Mouse (Mus musculus) brain, embryonic 18.5 days (tissue): ENCODE results near the gene Nr1h5.

ENCODE experiments used
- DNase-seq: peaks from one replicate; pipeline ENCODE4 v3.0.0-alpha.2; 2012; ENCODE audit warnings: low read depth, low spot score

Gene Nr1h5

GRCm38 (mm10) chr3:102964033-102964432, at the start of gene Nr1h5:
TSS of gene Nr1h5 (minus strand) at chr3:102964133.
- no peak for DNase-seq

- no peak for DNase-seq
Measured at GRCm38 (mm10) chr3:103001595-103001994, 37.7 kb upstream of the Nr1h5 start.

GRCm38 (mm10) chr3:102997591-102997990, 33.7 kb upstream of the Nr1h5 start:
- no peak for DNase-seq

- no peak for DNase-seq
Measured at GRCm38 (mm10) chr3:102997036-102997435, 33.1 kb upstream of the Nr1h5 start.

GRCm38 (mm10) chr3:102995605-102996321, 31.8 kb upstream of the Nr1h5 start, which contains the start of gene Sike1:
TSS of gene Sike1 (plus strand) at chr3:102995708.
- DNase-seq = peak; percentile 74

GRCm38 (mm10) chr3:102995233-102995604, 31.3 kb upstream of the Nr1h5 start:
- no peak for DNase-seq

- DNase-seq = no peak
Measured at GRCm38 (mm10) chr3:102992936-102993335, 29.0 kb upstream of the Nr1h5 start.

GRCm38 (mm10) chr3:102991041-102991440, 27.1 kb upstream of the Nr1h5 start:
- no peak for DNase-seq

GRCm38 (mm10) chr3:102980349-102980736, 16.4 kb upstream of the Nr1h5 start:
- no peak for DNase-seq

GRCm38 (mm10) chr3:102979550-102980348, 15.8 kb upstream of the Nr1h5 start:
- peak; percentile 68 for DNase-seq

- DNase-seq = no peak
Measured at GRCm38 (mm10) chr3:102976906-102977305, 13.0 kb upstream of the Nr1h5 start.

GRCm38 (mm10) chr3:102970508-102970907, 6.6 kb upstream of the Nr1h5 start:
- no peak for DNase-seq

GRCm38 (mm10) chr3:102970067-102970466, 6.1 kb upstream of the Nr1h5 start:
- no peak for DNase-seq

GRCm38 (mm10) chr3:102955596-102955995, 8.3 kb downstream of the Nr1h5 start:
- DNase-seq = no peak

- no peak for DNase-seq
Measured at GRCm38 (mm10) chr3:102955143-102955542, 8.8 kb downstream of the Nr1h5 start.

GRCm38 (mm10) chr3:102954476-102954875, 9.5 kb downstream of the Nr1h5 start:
- DNase-seq = no peak

GRCm38 (mm10) chr3:102946861-102947260, 17.1 kb downstream of the Nr1h5 start:
- no peak for DNase-seq

GRCm38 (mm10) chr3:102946312-102946711, 17.6 kb downstream of the Nr1h5 start:
- no peak for DNase-seq

GRCm38 (mm10) chr3:102938100-102938499, 25.8 kb downstream of the Nr1h5 start:
- no peak for DNase-seq

GRCm38 (mm10) chr3:102935451-102936354, 28.2 kb downstream of the Nr1h5 start, which contains the start of gene Sycp1:
TSS of gene Sycp1 (minus strand) at chr3:102936100.
- no peak for DNase-seq

GRCm38 (mm10) chr3:102899136-102899535, 64.8 kb downstream of the Nr1h5 start:
- no peak for DNase-seq
